Mouse (Mus musculus): Measurements from ENCODE around the gene Cadps2. TPM values are rescaled to one million over a fixed set of nuclear protein-coding genes. Genes with fewer than 3 reads are reported as not detected.

Cadps2 gene
- polyA plus RNA-seq, 1 experiment, result 0.02 TPM

DNA sequence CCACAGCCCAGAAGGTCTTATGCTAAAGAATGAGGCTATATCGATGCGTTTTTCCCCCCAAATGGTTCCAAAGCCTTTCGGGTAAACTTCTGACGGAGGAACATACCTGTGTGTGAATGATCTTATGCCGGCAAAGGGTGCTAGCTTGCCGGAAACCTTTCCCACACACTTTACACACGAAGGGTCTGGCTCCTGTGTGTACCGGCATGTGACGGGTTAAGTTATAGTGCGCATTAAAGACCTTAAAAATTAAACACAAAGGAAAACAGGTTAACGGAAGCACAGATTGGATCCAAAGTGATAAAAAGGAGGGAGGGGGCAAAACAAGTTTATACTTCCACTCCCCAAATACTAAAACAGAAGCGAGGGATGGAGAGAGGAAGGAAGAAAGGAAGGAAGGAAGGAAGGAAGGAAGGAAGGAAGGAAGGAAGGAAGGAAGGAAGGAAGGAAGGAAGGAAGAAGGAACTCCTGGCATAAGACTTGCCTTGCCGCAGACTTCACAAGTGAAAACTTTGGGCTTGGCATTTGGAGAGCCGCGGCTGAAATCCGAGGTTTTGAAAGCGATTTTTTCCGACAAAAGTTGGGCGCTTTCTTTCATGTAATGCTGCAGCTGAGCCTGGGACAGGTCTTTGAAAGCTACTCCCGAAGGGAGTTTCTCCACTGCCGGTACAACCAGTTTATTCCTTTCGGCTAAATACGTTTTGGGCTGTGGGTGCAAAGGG is 592.3 kb downstream of the Cadps2 start:
- Histone ChIP-seq H3ac (ENCODE audit: control insufficient read depth, insufficient read length) (no peak overlapping the region), H3K36me3 (ENCODE audit: control insufficient read depth, insufficient read depth) (no peaks in the 10 kb centered on the region), H3K79me2 (ENCODE audit: control insufficient read depth, insufficient read depth) (no peaks in the 10 kb centered on the region), H3K27me3 (ENCODE audit: control insufficient read depth, insufficient read depth, insufficient read length) (peaks cover 7% of the 10 kb centered on the region), H3K4me2 (ENCODE audit: low read depth) (no peak overlapping the region), H3K4me3 (no peak overlapping the region)
- TF ChIP-seq TCF3 (IDR thresholded peaks at IDR 0.05; ENCODE audit: insufficient read length, low read depth), result no peak
- no peak for TF ChIP-seq MYOD1 (IDR thresholded peaks at IDR 0.05; ENCODE audit: control insufficient read depth in 1 of 3, insufficient read length in 2 of 3, low read depth in 2 of 3)
- TF ChIP-seq POLR2A (IDR thresholded peaks at IDR 0.05; ENCODE audit: insufficient read length, low read depth), result no peak

DNA sequence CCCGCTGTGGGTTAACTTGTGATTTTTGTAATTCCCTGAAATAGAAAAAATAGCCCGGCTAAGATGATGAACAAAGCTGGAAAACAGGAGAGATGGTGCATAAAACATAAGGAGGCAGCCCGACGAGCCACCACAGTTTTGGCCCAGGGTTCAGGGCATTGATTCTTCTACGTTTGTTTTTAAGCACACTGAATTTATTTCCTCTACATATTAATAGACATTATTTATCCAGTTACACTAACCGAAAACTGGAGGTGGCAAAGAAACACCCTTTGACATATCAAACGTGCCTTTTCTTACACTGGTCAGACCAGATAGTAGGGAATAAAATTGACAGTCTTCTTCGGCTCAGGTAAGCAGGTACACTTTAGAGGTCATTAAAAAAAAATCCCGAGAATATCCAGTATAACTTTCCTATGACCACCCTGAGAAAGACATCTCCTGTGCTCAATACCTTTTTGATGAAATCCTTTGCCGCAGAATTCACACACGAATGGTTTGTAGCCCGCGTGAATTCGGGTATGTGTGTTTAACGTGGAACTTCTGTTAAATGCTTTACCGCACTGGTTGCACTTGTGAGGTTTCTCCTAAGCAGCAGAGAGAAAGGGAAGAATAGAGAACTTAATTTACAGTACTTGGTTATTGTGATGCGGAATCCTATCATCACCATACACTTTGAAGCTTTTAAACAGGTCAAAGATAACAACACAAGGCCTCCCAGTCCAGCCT is 593.0 kb downstream of the Cadps2 start:
- Histone ChIP-seq H3K4me2 (ENCODE audit: low read depth) (no peak overlapping the region), H3K79me2 (ENCODE audit: control insufficient read depth, insufficient read depth) (no peaks in the 10 kb centered on the region), H3K4me3 (no peak overlapping the region), H3K27me3 (ENCODE audit: control insufficient read depth, insufficient read depth, insufficient read length) (peaks cover 7% of the 10 kb centered on the region), H3ac (ENCODE audit: control insufficient read depth, insufficient read length) (no peak overlapping the region), H3K36me3 (ENCODE audit: control insufficient read depth, insufficient read depth) (no peaks in the 10 kb centered on the region)
- TF ChIP-seq CEBPB (IDR thresholded peaks at IDR 0.05; ENCODE audit: insufficient read depth, poor library complexity, severe bottlenecking) (no peak), REST (IDR thresholded peaks at IDR 0.05; ENCODE audit: insufficient read depth, insufficient read length) (no peak), POLR2A (IDR thresholded peaks at IDR 0.05; ENCODE audit: insufficient read length, low read depth) (no peak), USF1 (IDR thresholded peaks at IDR 0.05; ENCODE audit: low read depth) (no peak), POLR2AphosphoS2 (IDR thresholded peaks at IDR 0.05; ENCODE audit: insufficient read length, low read depth) (no peak), MYOD1 (IDR thresholded peaks at IDR 0.05; ENCODE audit: control insufficient read depth in 1 of 3, insufficient read length in 2 of 3, low read depth in 2 of 3) (no peak), SRF (IDR thresholded peaks at IDR 0.05; ENCODE audit: control insufficient read depth, insufficient read length, low read depth) (no peak), MAX (IDR thresholded peaks at IDR 0.05; ENCODE audit: low read depth) (no peak), MYOG (IDR thresholded peaks at IDR 0.05; ENCODE audit: control insufficient read depth in 1 of 3, insufficient read depth in 1 of 3, insufficient read length in 2 of 3, low read depth in 2 of 3) (no peak), TCF12 (IDR thresholded peaks at IDR 0.05; ENCODE audit: insufficient read depth, poor library complexity, severe bottlenecking) (no peak), TCF3 (IDR thresholded peaks at IDR 0.05; ENCODE audit: insufficient read length, low read depth) (no peak), E2F4 (IDR thresholded peaks at IDR 0.05; ENCODE audit: insufficient read depth) (no peak)

DNA sequence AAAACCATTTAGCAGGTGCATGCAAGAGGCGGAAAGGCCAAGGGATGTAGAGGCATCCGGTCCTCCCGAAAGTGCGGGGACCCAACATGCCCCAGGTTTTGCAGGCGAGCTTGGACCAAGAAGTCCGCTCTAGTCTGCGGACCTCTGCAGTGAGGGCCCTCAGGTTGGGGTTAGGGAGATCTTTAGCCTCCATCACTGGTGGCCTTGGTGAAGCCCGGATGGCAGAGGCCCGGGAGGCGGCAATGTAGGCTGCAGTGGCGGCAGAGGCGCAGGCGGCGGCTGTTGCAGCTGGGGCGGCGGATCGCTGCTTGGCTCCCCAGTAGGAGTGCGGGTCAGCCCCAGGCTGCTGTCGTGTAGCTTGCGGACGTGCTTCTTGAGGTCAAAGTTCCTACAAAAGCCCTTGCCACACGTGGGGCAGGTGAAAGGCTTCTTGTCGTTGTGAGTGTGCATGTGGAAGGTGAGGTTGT is 593.6 kb downstream of the Cadps2 start:
- TF ChIP-seq TCF3 (IDR thresholded peaks at IDR 0.05; ENCODE audit: insufficient read length, low read depth) (no peak), E2F4 (IDR thresholded peaks at IDR 0.05; ENCODE audit: insufficient read depth) (no peak), MYOG (IDR thresholded peaks at IDR 0.05; ENCODE audit: control insufficient read depth in 1 of 3, insufficient read depth in 1 of 3, insufficient read length in 2 of 3, low read depth in 2 of 3) (no peak), REST (IDR thresholded peaks at IDR 0.05; ENCODE audit: insufficient read depth, insufficient read length) (no peak), TCF12 (IDR thresholded peaks at IDR 0.05; ENCODE audit: insufficient read depth, poor library complexity, severe bottlenecking) (no peak), CEBPB (IDR thresholded peaks at IDR 0.05; ENCODE audit: insufficient read depth, poor library complexity, severe bottlenecking) (no peak), POLR2AphosphoS2 (IDR thresholded peaks at IDR 0.05; ENCODE audit: insufficient read length, low read depth) (no peak), SRF (IDR thresholded peaks at IDR 0.05; ENCODE audit: control insufficient read depth, insufficient read length, low read depth) (no peak), USF1 (IDR thresholded peaks at IDR 0.05; ENCODE audit: low read depth) (no peak), POLR2A (IDR thresholded peaks at IDR 0.05; ENCODE audit: insufficient read length, low read depth) (no peak), MYOD1 (IDR thresholded peaks at IDR 0.05; ENCODE audit: control insufficient read depth in 1 of 3, insufficient read length in 2 of 3, low read depth in 2 of 3) (no peak), MAX (IDR thresholded peaks at IDR 0.05; ENCODE audit: low read depth) (no peak)
- H3K4me2 ChIP-seq (ENCODE audit: low read depth), result no peak overlapping the region
- no peaks in the 10 kb centered on the region for H3K79me2 ChIP-seq (ENCODE audit: control insufficient read depth, insufficient read depth)
- H3K36me3 ChIP-seq (ENCODE audit: control insufficient read depth, insufficient read depth), result no peaks in the 10 kb centered on the region
- H3ac ChIP-seq (ENCODE audit: control insufficient read depth, insufficient read length), result no peak overlapping the region
- no peak overlapping the region for H3K4me3 ChIP-seq
- H3K27me3 ChIP-seq (ENCODE audit: control insufficient read depth, insufficient read depth, insufficient read length), result peaks cover 7% of the 10 kb centered on the region

DNA sequence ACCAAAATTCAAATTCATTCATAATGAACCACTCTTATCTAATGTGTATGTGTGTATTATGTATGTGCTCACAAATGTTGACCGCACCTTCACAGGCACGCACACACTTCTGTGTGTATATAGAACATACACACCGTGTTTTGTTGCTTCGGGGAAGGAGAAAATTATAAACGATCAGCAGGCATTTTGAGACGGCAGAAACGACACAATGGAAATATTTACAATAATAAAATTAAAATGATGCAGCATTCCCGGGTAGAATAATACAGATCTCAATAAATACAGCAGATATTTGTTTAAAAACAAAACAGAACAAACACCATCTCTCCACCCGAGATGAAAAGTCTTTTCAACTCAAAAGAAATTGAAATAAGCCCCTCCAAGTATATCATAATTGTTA is 594.1 kb downstream of the Cadps2 start:
- Histone ChIP-seq H3K4me2 (ENCODE audit: low read depth) (no peak overlapping the region), H3K27me3 (ENCODE audit: control insufficient read depth, insufficient read depth, insufficient read length) (peaks cover 7% of the 10 kb centered on the region), H3K79me2 (ENCODE audit: control insufficient read depth, insufficient read depth) (no peaks in the 10 kb centered on the region), H3ac (ENCODE audit: control insufficient read depth, insufficient read length) (no peak overlapping the region), H3K4me3 (no peak overlapping the region), H3K36me3 (ENCODE audit: control insufficient read depth, insufficient read depth) (no peaks in the 10 kb centered on the region)
- TF ChIP-seq TCF12 (IDR thresholded peaks at IDR 0.05; ENCODE audit: insufficient read depth, poor library complexity, severe bottlenecking), result no peak
- TF ChIP-seq REST (IDR thresholded peaks at IDR 0.05; ENCODE audit: insufficient read depth, insufficient read length), result no peak
- TF ChIP-seq USF1 (IDR thresholded peaks at IDR 0.05; ENCODE audit: low read depth), result no peak
- TF ChIP-seq MAX (IDR thresholded peaks at IDR 0.05; ENCODE audit: low read depth), result no peak
- no peak for TF ChIP-seq TCF3 (IDR thresholded peaks at IDR 0.05; ENCODE audit: insufficient read length, low read depth)
- TF ChIP-seq E2F4 (IDR thresholded peaks at IDR 0.05; ENCODE audit: insufficient read depth), result no peak

Data from myocyte (in vitro differentiated cells).